Mouse (Mus musculus): ENCODE results near the gene Slc39a7. TPM values are rescaled to one million over a fixed set of nuclear protein-coding genes. Genes with fewer than 3 reads are reported as not detected.

The Slc39a7 gene
- total RNA-seq, 2 experiments from 2014 or later = 56.9 to 60.7 TPM

DNA sequence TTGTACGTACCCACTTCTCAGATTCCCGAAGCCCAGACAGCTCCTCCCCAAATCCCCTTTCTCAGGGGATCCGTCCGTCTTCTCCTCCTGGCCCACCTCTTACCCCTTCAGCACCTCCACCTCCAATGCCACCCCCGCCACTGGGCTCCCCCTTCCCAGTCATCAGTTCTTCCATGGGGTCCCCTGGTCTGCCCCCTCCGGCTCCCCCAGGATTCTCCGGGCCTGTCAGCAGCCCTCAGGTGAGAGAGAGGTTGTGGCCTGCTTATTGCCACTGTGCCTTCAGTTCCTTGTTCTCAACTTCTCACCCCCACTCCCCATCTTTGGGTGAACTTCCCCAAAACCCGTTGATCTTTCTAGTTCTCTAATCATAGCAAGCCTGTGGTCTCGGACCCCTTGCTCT, 1.3 kb upstream of the Slc39a7 start:
- DNase-seq = no peak
- intact Hi-C loops (cut with DNase I) = loop anchor here (5.0 kb wide), 1 partner anchor 84 kb away; the partner anchor contains the start of gene H2-DMa

DNA sequence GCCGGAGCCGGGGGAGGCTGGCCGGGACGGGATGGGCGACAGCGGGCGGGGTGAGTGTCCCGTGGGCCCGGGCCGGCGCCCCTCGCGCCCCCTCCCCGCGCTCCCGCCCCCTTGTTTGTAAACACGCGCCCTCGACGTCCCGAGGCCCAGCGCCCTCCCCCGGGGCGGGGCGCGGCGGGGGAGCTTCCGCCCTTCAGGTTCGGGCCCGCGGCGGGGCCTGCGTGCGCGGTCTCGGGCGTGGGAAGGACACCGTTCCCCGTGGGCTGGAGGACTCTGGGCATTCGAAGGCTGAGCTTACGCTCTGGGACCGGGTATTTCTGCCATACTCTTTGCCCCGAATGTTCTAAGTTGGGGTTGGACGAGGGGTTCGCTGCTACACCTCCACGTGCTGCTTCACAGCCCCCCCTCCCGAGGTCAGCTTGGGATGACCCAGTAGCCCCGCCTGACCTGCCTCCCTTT, 721 bp upstream of the Slc39a7 start:
- intact Hi-C loops (cut with DNase I) = loop anchor here (5.0 kb wide), 1 partner anchor 85 kb away; the partner anchor contains the start of gene H2-DMa
- DNase-seq = peak in 1 of 2 experiments; percentile 65

DNA sequence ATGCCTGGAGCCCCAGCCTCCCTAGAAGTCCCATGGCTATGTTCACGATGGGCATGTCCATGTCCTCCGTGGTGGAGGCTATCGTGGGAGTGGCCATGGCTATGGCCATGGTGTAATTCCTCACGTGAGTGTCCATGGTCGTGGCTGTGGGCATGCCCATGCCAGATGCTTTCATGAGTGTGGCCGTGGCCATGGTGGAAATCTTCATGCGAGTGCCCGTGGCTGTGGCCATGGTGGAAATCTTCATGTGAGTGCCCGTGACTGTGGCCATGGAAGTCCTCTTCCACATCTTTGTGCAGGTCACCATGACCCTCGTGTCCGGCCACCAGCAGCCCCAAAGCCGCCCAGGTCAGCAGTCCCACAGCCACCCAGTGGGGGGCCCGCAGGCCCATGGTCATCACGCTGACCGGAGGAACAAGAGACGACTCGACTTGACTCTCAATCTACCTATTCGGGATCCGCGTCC, 588 bp downstream of the Slc39a7 start:
- DNase-seq = no peak
- intact Hi-C loops (cut with DNase I) = loop anchor here (5.0 kb wide), 1 partner anchor 86 kb away; the partner anchor contains the start of gene H2-DMa

DNA sequence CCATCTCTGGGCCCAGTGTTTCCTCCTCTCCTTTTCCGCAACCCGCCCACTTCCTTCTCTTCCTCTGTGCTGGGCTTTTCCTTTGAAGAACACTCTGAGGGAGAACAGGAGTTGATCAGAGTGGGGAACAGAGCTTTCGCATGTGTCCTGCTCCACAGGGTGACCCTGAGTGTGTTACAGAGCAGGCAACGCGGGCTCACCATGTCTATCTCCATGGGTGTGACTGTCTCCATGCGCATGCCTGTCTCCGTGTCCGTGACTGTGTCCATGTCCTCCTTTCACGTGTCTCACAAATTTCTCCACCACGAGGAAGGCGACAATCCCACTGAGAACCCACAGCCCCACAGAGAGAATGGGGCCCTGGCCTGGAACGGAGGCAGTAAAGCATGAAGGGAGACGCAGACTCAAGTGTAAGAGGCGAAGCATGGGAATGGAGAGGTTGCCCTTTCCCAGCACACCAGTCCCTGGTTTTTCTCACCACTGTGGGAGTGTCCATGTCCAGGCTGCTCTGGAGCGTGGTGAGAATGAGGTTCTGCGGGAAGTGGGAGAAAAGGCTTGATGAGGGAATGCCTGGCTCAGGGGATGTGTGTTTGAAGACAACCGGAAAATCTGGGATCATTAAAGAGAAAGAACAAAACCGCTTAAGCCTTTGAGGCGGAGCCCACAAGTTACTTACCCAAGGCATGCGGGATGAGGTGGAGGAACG, 1.4 kb downstream of the Slc39a7 start:
- intact Hi-C loops (cut with DNase I) = loop anchor here (5.0 kb wide), 1 partner anchor 87 kb away; the partner anchor contains the start of gene H2-DMa

DNA sequence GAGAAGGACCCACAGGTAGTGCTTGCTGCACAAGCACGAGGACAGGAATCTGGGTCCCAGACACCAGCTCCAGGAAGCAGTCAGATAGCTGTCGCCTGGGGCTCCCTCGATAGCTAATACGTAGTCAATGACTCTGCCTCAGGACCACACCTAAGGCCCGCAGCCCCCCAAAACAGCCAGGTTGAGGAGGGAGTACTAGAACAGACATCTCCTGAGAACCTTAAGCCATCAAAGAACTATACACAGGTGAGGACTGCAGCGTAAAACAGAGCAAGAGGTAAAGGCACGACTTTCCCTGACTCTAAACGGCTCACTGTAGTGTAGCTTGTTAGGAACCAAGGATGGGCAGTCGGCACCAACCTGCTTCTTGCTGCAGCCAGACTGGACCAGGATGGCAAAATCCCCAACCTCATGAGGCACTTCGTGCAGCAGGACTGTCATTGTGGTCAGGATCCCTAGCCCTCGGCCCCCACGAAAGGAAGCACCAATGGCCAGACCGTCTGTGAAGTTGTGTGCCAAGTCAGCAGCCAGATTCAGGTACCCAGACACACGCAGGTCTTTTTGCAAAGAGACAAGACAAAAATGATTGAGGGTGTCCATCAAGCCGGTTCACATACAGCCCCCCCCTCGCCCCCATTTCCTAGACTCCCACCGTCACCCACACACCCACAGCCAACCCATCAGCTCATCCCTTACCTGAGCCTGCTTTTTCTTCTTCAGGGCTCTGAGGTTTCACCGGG, 2.2 kb downstream of the Slc39a7 start:
- no peak for DNase-seq
- intact Hi-C loops (cut with DNase I) = no loop called here

More for the DNA sequence above, 1.4 kb downstream of the Slc39a7 start:
- DNase-seq = no peak

DNA sequence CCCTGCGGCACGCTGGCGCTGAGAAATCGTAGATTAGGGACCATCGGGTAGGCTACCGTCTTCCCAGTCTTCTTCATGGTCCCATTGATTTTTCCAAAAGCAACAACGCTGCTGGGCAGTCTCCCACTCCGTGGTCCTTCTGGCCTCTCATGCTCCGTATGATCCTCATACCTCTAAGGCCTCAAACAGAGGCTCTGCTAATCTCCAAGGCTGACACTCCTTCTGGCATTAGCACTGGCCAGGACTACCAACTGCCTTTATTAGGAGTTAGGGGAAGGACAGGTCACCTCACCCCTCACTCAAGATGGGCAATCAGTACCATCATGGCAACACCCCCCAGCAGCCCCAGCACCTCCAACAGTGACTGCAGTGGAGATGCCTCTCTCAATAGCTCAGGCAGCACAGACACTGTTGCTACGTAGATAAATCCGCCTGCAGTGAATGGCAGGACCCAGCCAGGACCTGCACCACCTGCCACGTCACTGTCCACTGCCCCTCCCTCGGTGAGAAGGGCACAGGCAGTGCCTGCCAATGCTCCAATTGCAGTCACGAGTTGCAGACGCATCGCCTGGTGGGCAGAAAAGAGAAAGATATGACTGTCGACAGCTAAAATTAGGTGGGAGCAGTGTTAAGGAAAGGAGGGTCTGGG, 2.9 kb downstream of the Slc39a7 start:
- DNase-seq = no peak
- intact Hi-C loops (cut with DNase I) = no loop called here

DNA sequence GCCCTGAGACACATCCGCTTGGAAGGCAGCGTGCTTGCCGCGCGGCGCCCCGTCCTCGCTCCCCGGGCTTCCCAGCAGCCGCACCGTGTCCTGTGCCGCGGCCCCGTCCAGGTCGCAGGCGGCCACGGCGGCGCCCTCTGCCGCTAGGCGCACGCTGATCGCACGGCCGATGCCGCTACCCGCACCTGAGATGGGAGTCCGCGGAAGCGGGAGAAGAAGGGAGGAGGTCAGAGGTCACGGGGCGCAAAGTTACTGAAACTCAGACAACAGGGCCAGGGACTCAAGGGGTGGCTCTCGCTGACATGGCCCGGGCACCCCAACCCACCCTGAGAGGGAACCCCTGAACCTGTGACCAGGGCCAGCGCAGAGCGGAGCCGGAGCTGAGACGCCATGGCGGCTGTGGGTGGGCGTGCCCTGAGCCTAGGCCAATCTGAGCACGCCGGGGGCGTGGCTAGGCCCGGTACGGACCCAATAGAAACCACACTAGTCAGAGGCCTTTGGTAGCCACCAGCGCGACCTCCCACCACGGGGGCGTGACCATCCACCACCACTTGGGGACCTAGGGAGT, 3.7 kb downstream of the Slc39a7 start, which contains the start of gene H2-Ke6:
TSS of gene H2-Ke6 (minus strand) at position 405 of the 568 bp plus-strand sequence.
- DNase-seq = peak; percentile 90 to 91
- intact Hi-C loops (cut with DNase I) = no loop called here

DNA sequence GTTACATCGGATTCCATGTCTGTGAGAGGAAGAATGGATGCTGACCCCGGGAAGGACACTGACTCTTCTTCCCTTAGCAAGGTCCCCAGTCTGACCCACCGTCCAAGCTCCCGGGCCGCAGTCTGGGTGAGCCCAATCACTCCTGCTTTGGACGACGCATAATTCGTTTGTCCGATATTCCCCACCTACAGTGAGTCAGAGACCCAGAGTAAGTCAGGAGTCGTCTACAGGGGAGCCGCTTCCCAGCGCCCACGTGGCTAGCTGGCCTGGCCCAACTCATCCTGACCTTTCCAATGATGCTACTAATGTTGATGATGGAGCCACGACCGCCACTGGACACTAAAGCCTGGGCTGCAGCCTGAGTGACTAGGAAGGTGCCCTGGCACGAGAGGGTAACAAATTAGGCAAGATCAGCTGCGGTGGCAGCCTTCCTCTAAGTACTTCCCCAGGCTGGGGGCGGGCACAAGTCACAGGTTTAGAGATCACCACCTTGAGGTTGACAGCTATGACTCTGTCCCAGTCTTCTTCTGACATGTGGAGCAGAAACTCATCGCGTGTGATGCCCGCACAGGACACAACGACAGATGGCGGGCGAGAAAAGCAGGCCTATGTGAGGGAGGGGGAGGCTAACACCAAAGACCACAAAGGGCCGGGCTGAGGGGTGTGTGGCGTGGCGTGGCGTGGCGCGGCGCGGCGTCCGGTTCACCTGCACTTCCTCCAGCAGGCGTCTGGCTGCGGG, 4.4 kb downstream of the Slc39a7 start:
- intact Hi-C loops (cut with DNase I) = no loop called here
- DNase-seq = no peak

DNA sequence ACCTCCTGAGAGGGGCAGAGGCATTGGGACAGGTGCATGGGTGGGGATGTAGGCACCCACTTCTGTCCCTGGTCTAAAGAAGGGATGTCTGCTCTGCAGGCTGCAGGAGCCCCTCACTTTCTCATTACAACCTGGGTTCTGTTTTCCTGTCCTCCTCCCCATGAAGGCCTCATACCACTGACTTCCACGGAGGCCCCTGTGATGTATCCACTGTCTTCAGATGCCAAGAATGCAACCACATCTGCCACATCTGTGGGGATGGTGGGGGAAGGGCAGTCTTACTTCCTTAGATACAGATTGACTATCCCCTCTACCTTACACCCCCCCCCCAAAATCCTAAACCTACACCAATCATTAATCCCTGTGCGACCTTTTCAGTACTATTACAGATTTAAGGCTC, 5.3 kb downstream of the Slc39a7 start:
- intact Hi-C loops (cut with DNase I) = no loop called here
- DNase-seq = no peak

DNA sequence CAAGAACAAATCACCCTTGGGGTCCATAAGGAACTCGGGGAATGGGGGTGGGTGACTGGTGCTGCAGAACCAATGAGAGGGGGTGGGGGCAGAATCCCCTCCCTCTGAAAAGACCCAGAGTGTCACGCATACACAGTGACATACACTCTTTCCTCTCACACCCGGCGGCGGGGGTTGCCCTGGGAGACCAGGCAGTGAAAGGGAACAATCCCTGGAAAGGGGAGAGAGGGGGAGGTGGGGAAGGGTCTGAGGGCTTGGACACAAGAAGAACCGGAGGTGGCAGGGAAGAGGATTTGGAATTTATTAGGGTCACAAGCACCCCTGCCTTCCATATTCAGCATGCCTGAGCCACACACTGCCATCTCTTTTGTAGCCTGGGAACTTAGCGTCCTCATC, 5.7 kb downstream of the Slc39a7 start:
- intact Hi-C loops (cut with DNase I) = no loop called here
- no peak for DNase-seq

DNA sequence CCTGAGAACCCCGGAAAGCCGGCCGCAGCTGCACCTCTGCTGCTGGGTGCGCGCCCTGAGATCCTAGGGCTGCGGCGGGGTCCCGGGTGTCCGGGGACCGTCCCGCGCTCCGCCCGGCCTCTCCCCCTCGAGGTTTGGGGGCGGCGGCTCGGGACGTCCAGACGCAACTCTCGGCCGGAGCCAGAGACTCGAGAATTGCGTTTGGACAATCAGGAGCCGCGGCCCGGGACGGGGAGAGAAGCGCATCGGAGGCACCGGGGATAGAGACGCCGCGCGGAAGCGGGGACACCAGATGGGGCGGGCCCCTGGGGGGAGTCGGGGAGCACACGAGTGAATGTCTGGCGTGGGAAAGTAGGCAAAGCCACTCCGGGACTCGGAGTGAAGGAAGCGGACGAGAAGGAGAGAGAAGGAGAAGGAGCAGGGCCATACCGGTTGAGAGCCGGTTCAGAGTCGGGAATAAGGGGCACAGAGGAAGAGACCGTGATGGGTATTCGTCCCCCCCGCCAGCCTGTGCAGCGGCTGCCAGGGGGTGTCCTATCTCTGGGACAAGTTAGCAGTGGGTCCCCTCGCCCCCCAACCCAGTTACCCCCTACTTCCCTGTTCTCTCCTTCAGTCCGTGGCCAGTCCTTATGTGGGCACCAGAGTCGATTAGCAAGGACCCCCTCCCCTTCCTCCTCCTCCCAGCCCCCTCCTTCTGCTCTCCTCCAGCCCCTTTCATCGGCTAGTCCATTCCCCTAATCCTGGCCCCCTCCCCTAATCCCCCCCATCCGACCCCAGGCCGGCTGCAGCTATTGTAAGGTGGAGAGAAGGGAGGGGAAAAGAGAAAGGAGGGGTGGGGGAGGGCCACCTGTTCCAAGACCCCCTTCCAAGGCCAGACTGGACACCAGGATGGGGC, 6.4 kb downstream of the Slc39a7 start:
- DNase-seq = no peak
- intact Hi-C loops (cut with DNase I) = no loop called here

DNA sequence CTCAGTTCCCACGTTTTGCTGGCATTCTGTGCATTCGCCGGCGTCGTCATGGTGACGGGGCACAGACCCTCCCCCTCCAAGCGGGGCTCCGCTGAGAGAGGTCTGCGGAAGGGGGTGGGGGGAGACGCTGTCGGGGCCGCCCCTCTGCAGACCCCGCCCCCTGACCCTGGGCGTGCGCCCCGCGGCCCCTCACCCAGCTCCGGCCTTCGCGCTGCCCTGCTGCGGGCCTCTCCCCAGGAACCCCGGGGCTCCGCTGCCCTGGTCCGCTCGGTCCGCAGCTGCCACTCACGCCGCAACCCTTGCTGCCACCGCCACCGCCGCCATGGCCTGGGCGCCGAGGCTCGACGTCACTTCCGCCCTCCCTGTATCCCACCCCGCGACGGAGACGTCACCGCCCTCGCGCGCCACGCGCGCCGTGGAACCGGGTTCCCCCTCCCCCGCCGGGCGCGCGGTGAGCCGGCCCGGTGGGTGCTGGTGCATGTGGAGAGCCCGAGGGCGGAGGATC, 7.1 kb downstream of the Slc39a7 start, which contains the start of gene Ring1:
TSS of gene Ring1 (minus strand) at position 364 of the 505 bp plus-strand sequence.
- intact Hi-C loops (cut with DNase I) = no loop called here

DNA sequence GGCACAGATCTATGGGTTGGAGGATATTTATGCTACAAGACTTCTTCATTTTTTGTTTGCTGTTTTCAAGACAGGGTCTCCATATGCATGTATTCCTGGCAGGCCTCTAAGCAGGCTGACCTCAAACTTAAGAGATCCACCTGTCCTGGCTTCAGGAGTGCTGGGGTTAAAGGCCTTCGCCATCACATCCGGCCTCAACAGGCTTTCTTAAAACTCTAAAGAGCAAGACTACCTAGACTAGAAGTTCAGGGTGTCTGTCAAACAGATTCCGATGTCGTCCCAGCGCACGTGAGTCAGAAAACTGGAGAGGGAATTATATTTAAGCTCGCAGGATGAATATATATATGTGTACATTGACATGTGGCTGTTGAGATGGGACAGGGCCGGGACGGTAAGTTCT, 7.8 kb downstream of the Slc39a7 start:
- DNase-seq = no peak
- intact Hi-C loops (cut with DNase I) = no loop called here

More for the DNA sequence above, 7.1 kb downstream of the Slc39a7 start, which contains the start of gene Ring1:
- DNase-seq = peak; percentile 88 to 94

DNA sequence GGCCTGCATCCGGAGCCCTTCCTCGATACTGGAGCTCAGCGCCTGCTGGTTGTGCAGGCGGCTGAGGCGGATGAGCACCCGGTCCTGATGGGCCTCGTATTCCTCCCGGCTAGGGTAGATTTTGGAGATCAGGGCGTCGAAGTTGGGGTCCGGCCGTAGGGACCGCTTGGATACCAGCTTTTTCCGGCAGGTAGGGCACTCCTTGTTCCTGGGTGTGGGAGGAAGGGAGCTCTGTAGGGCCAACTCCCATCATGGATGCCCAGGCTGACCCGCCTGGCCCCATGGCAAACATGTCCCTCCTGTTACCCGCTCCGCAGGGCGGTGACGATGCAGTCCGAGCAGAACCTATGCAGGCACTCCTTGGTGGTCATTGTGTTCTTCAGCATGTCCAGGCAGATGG, 8.5 kb downstream of the Slc39a7 start:
- no peak for DNase-seq
- intact Hi-C loops (cut with DNase I) = no loop called here

DNA sequence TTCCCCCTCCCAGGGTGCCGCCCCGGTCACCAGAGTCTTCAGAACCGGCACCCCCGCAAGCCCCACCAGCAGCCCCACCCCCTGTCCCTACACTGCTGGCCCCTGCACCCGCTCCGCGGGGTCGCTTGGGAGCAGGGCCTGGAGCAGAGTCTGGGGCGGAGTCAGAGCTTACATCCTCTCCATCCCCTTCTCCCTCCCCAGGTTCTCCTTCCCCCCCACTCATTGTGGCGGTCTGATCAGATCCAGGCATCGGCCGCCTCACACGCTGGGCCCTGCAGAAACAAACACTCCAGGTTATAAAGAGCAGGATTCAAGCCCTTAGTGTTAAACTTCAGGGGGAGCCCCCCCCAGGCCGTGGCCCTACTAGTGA, 9.1 kb downstream of the Slc39a7 start:
- DNase-seq = no peak
- intact Hi-C loops (cut with DNase I) = no loop called here

DNA sequence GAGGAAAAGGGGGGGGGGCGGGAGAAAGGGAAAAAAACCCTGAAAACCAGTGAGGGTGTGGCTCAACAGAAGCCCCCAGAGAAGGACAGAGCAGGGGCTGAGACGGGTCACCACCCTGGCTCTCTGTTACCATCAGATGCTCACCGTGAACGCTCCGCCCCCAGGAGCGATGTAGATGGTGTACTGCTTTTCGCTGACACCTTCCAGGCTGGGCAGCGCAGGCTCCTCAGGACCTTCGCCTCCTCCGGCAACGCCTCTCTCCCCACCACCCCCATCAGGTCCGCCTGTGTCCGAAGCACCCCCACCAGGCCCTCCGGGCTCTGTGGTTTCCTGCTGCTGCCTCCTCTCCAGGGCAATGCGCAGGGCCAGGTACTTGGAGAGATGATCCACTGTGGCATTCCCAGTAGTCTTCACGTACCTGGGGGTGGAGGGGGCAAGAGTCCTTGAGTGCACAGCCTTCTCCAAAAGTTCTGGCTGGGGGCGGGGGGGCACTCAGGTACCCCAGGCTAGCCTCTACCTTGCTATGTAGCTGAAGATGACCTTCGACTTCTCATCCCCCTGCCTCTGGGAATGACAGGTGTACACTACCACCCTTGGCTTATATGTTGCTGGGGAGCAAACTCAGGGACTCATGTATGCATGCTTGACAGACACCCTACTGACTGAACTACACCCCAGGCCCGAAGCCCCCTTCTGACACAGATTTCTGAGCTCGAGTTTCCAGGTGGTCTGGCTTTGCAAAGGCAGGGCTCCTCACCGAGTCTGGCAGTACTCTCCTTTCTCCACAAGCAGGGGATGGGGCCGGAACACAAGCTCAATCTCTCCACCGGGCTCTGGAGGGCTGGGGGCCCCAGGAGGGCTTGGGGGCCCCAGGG, 9.7 kb downstream of the Slc39a7 start:
- intact Hi-C loops (cut with DNase I) = loop anchor here (1.0 kb wide), 1 partner anchor 64 kb away; no protein-coding TSS in a partner anchor
- no peak for DNase-seq

DNA sequence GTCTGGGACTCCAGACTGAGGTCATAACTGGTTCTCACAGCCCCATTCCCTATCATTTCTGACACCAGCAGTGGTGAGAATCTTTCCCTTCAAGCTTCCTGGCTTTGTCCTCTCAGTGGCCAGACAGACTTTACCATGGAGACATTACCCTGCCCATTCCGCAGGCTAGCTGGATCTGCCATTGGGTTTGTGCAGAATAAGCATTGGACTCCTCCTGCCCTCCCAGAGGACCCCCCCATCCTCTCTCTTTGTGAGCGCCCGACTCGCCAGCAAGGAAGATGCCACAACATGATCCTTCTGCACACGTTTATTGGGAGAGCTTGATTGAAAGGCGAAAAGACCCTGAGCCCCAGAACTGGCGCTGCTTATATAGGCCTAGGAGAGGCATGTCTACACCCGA, 18.0 kb downstream of the Slc39a7 start:
- intact Hi-C loops (cut with DNase I) = no loop called here
- no peak for DNase-seq

DNA sequence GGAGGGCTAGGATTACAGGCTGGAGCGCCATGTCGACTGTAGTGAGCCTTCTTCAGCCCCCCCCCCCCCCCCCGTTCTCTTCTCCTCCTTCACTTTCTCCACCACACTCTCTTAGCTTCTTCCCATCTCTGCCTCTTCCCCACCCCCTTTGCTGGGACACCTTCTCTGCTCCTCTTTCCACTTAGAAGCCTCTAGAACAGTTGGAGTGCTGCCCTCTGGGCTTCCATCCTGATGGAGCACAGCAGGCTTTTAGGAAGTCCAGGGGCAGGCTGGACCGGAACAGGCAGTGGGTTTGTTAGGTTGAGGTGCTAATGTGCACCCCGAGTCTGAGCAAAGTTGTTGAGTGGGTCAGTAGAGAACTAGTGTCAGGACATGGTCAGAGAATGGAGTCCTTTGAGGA, 21.3 kb downstream of the Slc39a7 start:
- intact Hi-C loops (cut with DNase I) = no loop called here
- DNase-seq = no peak
